In the genomic region with DNA sequence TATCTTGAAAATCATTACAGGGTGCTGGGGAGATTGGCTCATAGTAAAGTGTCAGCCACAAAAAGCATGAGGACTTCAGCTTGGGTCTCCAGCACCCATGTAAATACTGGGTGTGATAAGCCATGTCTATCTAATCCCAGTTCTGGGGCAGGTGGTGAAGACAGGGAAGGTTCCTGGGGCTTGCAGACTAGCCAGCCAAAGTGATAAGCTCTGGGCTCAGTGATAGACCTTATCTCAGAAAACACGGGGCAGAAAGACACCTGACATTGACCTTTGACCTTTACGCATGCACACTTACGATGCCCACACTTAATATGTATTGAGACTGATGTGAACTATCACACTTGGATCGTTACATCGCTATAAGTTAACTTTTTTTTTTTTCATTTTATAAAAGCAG, we compare ENCODE assay signal across 14 mouse cellular contexts.
"Had no signal": no experiment of that assay in that cellular context is flagged by ENCODE, and none has a peak within 500 bp of the region (broad histone marks: within the 10 kb centered on the region; RNA-seq: fewer than 3 reads in every experiment).

No protein-coding gene starts in this region.

- H3K27me3 ChIP-seq: limb, embryonic 12.5 days; midbrain, embryonic 15.5 days; neural tube, embryonic 13.5 days; stomach, embryonic 15.5 days had no signal

- H3K9me3 ChIP-seq: limb, embryonic 12.5 days; midbrain, embryonic 10.5 days; midbrain, embryonic 15.5 days; neural tube, embryonic 13.5 days; stomach, embryonic 15.5 days had no signal

- H3K9ac ChIP-seq: limb, embryonic 12.5 days; midbrain, embryonic 15.5 days; neural tube, embryonic 13.5 days; stomach, embryonic 15.5 days had no signal

- H3K36me3 ChIP-seq: midbrain, embryonic 15.5 days; stomach, embryonic 15.5 days had no signal

- H3K4me3 ChIP-seq: limb, embryonic 12.5 days; midbrain, embryonic 10.5 days; midbrain, embryonic 15.5 days; neural tube, embryonic 13.5 days; stomach, embryonic 15.5 days had no signal

- H3K4me2 ChIP-seq: limb, embryonic 12.5 days; midbrain, embryonic 15.5 days; neural tube, embryonic 13.5 days; stomach, embryonic 15.5 days had no signal

- ATAC-seq: intestine, embryonic 16.5 days; midbrain, embryonic 15.5 days had no signal

- H3K27ac ChIP-seq: limb, embryonic 12.5 days; midbrain, embryonic 15.5 days; neural tube, embryonic 13.5 days; stomach, embryonic 15.5 days had no signal

- DNase-seq: kidney, adult 8-10 months; kidney, postnatal 25 days; lung, adult 18-20 months; retina, postnatal 1 day; right cerebral cortex, postnatal 4 days; spleen, adult 18-20 months; thymus, adult 2 months; thymus, postnatal 25 days had no signal
